Mouse (Mus musculus): Measurements from ENCODE around the gene Myo5c.
"Not testable (repeated sequence)": the region's sequence is repeated elsewhere in the genome, so short reads cannot be mapped to it uniquely, and the experiment has no call there.

Myo5c gene

GRCm38 (mm10) chr9:75243730-75244406 is 12.0 kb downstream of the Myo5c start:
- DNase-seq (ENCODE audit: extremely low read depth, low read depth) = no peak

GRCm38 (mm10) chr9:75244527-75244926 is 12.7 kb downstream of the Myo5c start:
- no peak for DNase-seq (ENCODE audit: extremely low read depth, low read depth)

- DNase-seq (ENCODE audit: extremely low read depth, low read depth) = no peak
Measured at GRCm38 (mm10) chr9:75246080-75246930, 14.5 kb downstream of the Myo5c start.

GRCm38 (mm10) chr9:75247870-75248269 is 16.1 kb downstream of the Myo5c start:
- DNase-seq (ENCODE audit: extremely low read depth, low read depth) = no peak

- DNase-seq (ENCODE audit: extremely low read depth, low read depth) = no peak
Measured at GRCm38 (mm10) chr9:75248359-75248758, 16.5 kb downstream of the Myo5c start.

GRCm38 (mm10) chr9:75248874-75249273 is 17.1 kb downstream of the Myo5c start:
- DNase-seq (ENCODE audit: extremely low read depth, low read depth) = no peak

- not testable (repeated sequence) for DNase-seq (ENCODE audit: extremely low read depth, low read depth)
Measured at GRCm38 (mm10) chr9:75253158-75253557, 21.3 kb downstream of the Myo5c start.

GRCm38 (mm10) chr9:75253766-75254165 is 21.9 kb downstream of the Myo5c start:
- no peak for DNase-seq (ENCODE audit: extremely low read depth, low read depth)

GRCm38 (mm10) chr9:75254196-75254955 is 22.6 kb downstream of the Myo5c start:
- no peak for DNase-seq (ENCODE audit: extremely low read depth, low read depth)

- no peak for DNase-seq (ENCODE audit: extremely low read depth, low read depth)
Measured at GRCm38 (mm10) chr9:75255820-75256545, 24.2 kb downstream of the Myo5c start.

- DNase-seq (ENCODE audit: extremely low read depth, low read depth) = no peak
Measured at GRCm38 (mm10) chr9:75258792-75259191, 27.0 kb downstream of the Myo5c start.

- no peak for DNase-seq (ENCODE audit: extremely low read depth, low read depth)
Measured at GRCm38 (mm10) chr9:75259656-75260055, 27.8 kb downstream of the Myo5c start.

GRCm38 (mm10) chr9:75261332-75261872 is 29.6 kb downstream of the Myo5c start:
- DNase-seq (ENCODE audit: extremely low read depth, low read depth) = no peak

GRCm38 (mm10) chr9:75262235-75262826 is 30.5 kb downstream of the Myo5c start:
- peak; percentile 96 for DNase-seq (ENCODE audit: extremely low read depth, low read depth)

GRCm38 (mm10) chr9:75264008-75264718 is 32.3 kb downstream of the Myo5c start:
- peak; percentile 56 for DNase-seq (ENCODE audit: extremely low read depth, low read depth)

- no peak for DNase-seq (ENCODE audit: extremely low read depth, low read depth)
Measured at GRCm38 (mm10) chr9:75267147-75267546, 35.3 kb downstream of the Myo5c start.

- peak; percentile 59 for DNase-seq (ENCODE audit: extremely low read depth, low read depth)
Measured at GRCm38 (mm10) chr9:75270382-75270781, 38.6 kb downstream of the Myo5c start.

- peak; percentile 81 for DNase-seq (ENCODE audit: extremely low read depth, low read depth)
Measured at GRCm38 (mm10) chr9:75271539-75271938, 39.7 kb downstream of the Myo5c start.

GRCm38 (mm10) chr9:75273646-75274045 is 41.8 kb downstream of the Myo5c start:
- no peak for DNase-seq (ENCODE audit: extremely low read depth, low read depth)

GRCm38 (mm10) chr9:75274486-75274885 is 42.7 kb downstream of the Myo5c start:
- DNase-seq (ENCODE audit: extremely low read depth, low read depth) = no peak
